Mouse (Mus musculus) neural tube, embryonic 15.5 days (tissue): ENCODE results near the gene Bcorl1. TPM values are rescaled to one million over a fixed set of nuclear protein-coding genes. Genes with fewer than 3 reads are reported as not detected.

Source experiments
- ATAC-seq: fragments of 200-750 bp; cut with Nextera tagmentation; 2 replicates; pipeline ENCODE4 v1.8.0; 2017; ENCODE audit warnings: mild to moderate bottlenecking, moderate TSS enrichment, moderate library complexity; ENCODE audit not compliant: low FRiP score
- H3K27ac ChIP-seq: fragments of 300-500 bp; sonication (generic); replicated peaks from 2 replicates; pipeline ENCODE4 v1.5.1; 2015; ENCODE audit warnings: mild to moderate bottlenecking, inconsistent platforms
- H3K27me3 ChIP-seq: fragments of 300-500 bp; sonication (generic); replicated peaks from 2 replicates; pipeline ENCODE4 v1.6.1; 2015; ENCODE audit warnings: inconsistent platforms
- H3K36me3 ChIP-seq: fragments of 300-500 bp; sonication (generic); 2 replicates; pipeline ENCODE4 v1.6.1; 2015; ENCODE audit warnings: inconsistent platforms
- H3K4me1 ChIP-seq: fragments of 300-500 bp; sonication (generic); 2 replicates; pipeline ENCODE4 v1.6.1; 2015; ENCODE audit warnings: inconsistent platforms
- H3K4me2 ChIP-seq: fragments of 300-500 bp; sonication (generic); 2 replicates; pipeline ENCODE4 v1.6.1; 2015; ENCODE audit warnings: inconsistent platforms, mild to moderate bottlenecking, moderate library complexity
- H3K4me3 ChIP-seq: fragments of 300-500 bp; sonication (generic); replicated peaks from 2 replicates; pipeline ENCODE4 v1.5.1; 2015; ENCODE audit warnings: mild to moderate bottlenecking, inconsistent platforms
- H3K9ac ChIP-seq: fragments of 300-500 bp; sonication (generic); replicated peaks from 2 replicates; pipeline ENCODE4 v1.6.1; 2015; ENCODE audit warnings: mild to moderate bottlenecking, inconsistent platforms
- H3K9me3 ChIP-seq: fragments of 300-500 bp; sonication (generic); replicated peaks from 2 replicates; pipeline ENCODE4 v1.6.1; 2016; ENCODE audit warnings: inconsistent platforms
- WGBS: fragments of 180-500 bp; shearing (Covaris S2); methylation state at CpG from one replicate; pipeline ENCODE4 v1.1.7; 2015; ENCODE audit warnings: mixed read lengths; 5-methylcytosine and 5-hydroxymethylcytosine counted together
- polyA plus RNA-seq: library from polyadenylated mRNA; unstranded; fragments of >200 nt; fragmentation: Nextera tagmentation; extraction: Ambion mirVana; gene quantifications from 2 replicates; pipeline ENCODE4 v1.2.1, GENCODE M21; 2015

Gene Bcorl1
- polyA plus RNA-seq, 1 experiment from 2014 or later = 7.2 TPM

DNA sequence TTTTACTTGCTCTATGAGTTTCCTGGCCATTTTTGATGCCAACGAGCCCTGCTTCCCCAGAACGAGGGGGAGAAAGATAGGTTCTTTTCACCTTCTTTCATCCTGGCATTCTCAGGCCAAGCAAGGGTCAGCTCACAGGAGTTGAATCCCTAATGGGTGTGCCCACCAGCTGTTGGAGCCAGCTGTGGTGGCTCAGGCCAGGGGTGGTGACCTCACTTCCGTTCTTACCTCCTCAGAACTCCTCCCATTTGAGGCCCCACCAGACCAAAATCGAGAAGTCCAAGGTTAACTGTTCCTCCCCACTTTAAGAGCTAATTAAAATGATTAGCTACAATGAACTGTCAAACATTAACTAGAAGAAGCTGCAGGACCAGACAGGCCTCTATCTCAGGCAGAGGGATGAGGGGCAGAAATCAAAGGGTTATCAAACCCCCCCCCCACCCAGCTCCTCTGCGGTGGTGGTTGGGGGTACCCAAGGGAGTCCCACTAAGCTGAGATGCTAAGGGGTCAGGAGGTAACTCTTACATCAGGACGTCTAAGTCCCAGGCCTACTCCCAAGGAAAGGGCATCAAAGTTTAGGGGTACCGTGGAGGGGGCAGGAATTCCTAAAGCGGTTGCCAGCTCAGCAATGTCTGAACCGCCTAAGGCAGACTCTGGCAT is 111.2 kb downstream of the Bcorl1 start:
- Histone ChIP-seq H3K4me3 (peak overlapping the region; percentile 39), H3K27me3 (peaks cover 23% of the 10 kb centered on the region), H3K4me2 (peak overlapping the region; percentile 52), H3K4me1 (peaks cover 6% of the 10 kb centered on the region; the same call in 1 of the 2 replicates), H3K9me3 (no peaks in the 10 kb centered on the region), H3K9ac (no peak overlapping the region), H3K36me3 (no peaks in the 10 kb centered on the region), H3K27ac (no peak overlapping the region)
- ATAC-seq = no peak
- WGBS = 36% methylated on average over 9 of the region's 9 CpGs

DNA sequence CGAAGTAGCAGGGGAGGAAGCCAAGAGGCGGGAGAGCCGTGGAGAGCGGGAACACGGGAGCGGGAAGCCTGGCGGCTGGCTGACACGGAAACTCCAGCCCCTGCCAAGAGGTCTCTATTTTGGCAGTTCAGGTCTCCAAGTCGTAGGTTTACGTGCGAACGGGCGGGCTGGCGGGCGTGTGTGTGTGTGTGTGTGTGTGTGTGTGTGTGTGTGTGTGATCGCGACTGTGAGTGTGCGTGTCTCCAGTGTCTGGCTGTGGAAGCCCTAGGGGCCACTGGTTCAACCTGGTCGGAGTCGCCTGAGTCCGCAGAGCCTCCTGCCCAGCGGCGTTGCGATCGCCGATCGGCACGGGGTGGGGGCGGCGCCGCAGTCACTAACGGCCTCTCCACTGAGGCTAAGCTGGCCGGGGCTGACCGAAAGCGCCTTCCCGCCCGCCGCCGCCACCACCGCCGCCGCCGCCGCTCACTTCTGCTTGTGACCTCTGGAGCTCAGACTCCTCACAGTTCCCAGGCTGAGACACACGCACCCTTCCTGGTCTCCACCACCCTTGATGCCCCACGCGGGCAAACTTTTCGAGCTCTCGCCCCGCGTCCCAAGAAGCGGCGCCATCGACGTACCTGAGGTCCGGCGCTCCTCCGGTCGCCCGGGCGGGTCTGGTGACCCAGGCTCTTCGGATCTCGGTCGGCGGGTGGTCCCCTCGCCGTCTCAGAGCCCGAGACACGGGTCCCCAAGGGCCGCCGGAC is 111.9 kb downstream of the Bcorl1 start:
- H3K27me3 ChIP-seq = peaks cover 23% of the 10 kb centered on the region
- no peak overlapping the region for H3K9ac ChIP-seq
- H3K27ac ChIP-seq = no peak overlapping the region
- H3K36me3 ChIP-seq = no peaks in the 10 kb centered on the region
- peaks cover 6% of the 10 kb centered on the region; the same call in 1 of the 2 replicates for H3K4me1 ChIP-seq
- 22% methylated on average over 39 of the region's 71 CpGs for WGBS
- peak overlapping the region; percentile 39 for H3K4me3 ChIP-seq
- H3K4me2 ChIP-seq = peak overlapping the region; percentile 52
- ATAC-seq = no peak; the same call in 1 of the 2 replicates
- H3K9me3 ChIP-seq = no peaks in the 10 kb centered on the region

DNA sequence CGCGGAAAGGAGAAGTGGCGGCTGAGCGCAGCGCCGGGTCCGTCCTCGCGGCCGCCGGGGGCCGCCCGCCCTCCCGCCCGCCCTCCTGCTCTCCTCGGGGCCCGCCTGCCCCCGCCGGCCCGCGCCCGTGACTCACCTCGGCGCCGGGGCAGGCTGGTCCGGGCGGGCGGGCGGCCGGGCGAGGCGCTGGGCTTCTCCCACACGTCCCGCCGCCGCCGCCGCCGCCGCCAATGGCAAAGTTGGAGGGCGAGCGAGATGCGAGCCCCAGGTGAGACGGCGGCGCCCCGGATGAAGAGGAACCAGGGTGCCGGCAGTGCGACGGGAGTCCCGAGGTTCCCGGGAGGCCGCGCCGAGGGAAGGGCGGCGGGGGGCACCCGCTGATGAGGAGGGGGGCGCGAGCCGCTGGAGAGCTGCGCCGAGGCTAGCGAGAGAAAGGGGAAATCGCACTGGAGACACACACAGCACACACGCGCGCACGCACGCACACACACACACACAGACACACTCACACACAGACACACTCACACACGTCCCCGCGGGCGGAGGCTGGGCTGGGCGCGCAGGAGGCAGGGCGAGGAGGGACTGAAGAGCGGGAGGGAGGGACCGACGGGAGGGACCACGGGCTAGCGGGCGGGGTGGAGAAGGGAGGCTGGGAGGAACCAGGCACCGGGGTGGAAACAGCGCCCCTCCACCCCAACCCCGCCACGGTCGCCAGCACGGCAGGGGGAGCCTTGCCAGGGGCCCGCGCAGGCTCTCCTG is 112.8 kb downstream of the Bcorl1 start:
- Histone ChIP-seq H3K9ac (no peak overlapping the region), H3K4me3 (peak overlapping the region; percentile 39), H3K27ac (no peak overlapping the region), H3K4me1 (peaks cover 6% of the 10 kb centered on the region; the same call in 1 of the 2 replicates), H3K4me2 (peak overlapping the region; percentile 52), H3K36me3 (no peaks in the 10 kb centered on the region), H3K9me3 (no peaks in the 10 kb centered on the region), H3K27me3 (peaks cover 23% of the 10 kb centered on the region)
- peak; percentile 55 for ATAC-seq
- 17% methylated on average over 44 of the region's 91 CpGs for WGBS

DNA sequence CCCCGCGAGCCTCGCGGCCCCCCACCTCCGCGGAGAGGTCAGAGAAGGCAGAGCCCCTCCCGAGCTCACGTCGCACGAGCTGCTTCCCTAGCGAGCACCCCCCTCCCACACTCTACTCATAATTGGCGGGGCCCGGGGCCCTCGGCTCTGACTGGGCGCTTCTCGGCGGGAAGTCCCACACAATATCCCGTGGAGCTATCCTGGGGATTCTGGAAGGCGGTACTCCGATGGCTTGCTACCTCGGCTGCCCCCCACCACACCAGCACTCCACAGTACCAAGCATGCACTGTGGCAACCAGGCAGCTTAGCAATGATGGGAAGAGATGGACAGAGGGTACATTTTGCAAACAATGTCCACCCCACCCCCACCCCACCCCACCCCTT is 113.3 kb downstream of the Bcorl1 start:
- peak; percentile 35; the same call in 1 of the 2 replicates for ATAC-seq
- WGBS = 22% methylated on average over 20 of the region's 21 CpGs
- Histone ChIP-seq H3K4me2 (peak overlapping the region; percentile 52), H3K4me1 (peaks cover 6% of the 10 kb centered on the region; the same call in 1 of the 2 replicates), H3K4me3 (peak overlapping the region; percentile 39), H3K27ac (no peak overlapping the region), H3K36me3 (no peaks in the 10 kb centered on the region), H3K9me3 (no peaks in the 10 kb centered on the region), H3K9ac (no peak overlapping the region), H3K27me3 (peaks cover 23% of the 10 kb centered on the region)

DNA sequence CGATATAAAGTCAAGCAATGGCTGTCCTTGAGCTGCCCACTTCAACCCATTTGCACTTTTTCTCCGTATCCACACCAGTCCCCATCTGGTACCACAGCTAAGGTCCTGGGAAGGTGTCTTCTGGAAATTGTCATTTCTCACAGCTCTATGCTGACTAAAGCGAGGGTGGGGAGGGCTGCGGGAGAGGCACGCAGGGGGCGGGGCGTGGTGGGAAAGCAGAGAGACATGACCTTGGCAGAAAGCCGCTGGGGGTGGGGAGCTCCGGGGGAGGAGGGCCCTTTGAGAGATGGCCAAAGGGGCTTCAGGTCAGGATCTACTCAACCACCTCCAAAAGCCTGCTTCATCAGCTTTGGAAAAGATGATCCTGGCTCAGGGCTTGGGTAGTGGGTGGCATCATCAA is 113.9 kb downstream of the Bcorl1 start:
- no peak overlapping the region for H3K9ac ChIP-seq
- H3K4me1 ChIP-seq = peaks cover 3% of the 10 kb centered on the region; the same call in 1 of the 2 replicates
- peak overlapping the region; percentile 52; the same call in 1 of the 2 replicates for H3K4me2 ChIP-seq
- no peak overlapping the region for H3K4me3 ChIP-seq
- 35% methylated on average over 9 of the region's 9 CpGs for WGBS
- ATAC-seq = no peak
- H3K36me3 ChIP-seq = no peaks in the 10 kb centered on the region
- H3K9me3 ChIP-seq = no peaks in the 10 kb centered on the region
- no peak overlapping the region for H3K27ac ChIP-seq
- H3K27me3 ChIP-seq = peaks cover 23% of the 10 kb centered on the region

DNA sequence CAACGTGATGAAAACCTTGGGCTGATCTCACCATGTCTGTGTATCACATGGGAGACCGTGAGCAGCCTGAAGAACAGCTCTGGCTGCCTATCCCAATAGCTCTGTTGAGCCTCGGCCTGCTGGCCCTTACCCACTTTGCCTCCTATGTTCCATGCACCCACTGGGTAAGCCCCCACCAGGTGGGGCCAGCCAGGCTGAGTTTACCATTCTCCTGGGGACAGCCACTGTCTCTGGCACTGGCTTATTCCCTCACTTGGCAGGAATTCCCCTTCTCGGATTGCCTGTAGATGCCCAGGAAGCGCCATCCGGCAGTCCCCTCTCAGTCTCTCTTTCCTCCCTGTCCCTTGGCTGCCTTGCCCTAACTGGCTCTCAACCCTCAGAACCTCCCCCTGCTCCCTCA is 115.8 kb downstream of the Bcorl1 start:
- H3K4me1 ChIP-seq = peaks cover 3% of the 10 kb centered on the region; the same call in 1 of the 2 replicates
- no peak overlapping the region for H3K9ac ChIP-seq
- 70% methylated on average over 6 of the region's 6 CpGs for WGBS
- no peak overlapping the region for H3K4me2 ChIP-seq
- no peaks in the 10 kb centered on the region for H3K9me3 ChIP-seq
- H3K27me3 ChIP-seq = peaks cover 15% of the 10 kb centered on the region
- ATAC-seq = no peak
- H3K36me3 ChIP-seq = no peaks in the 10 kb centered on the region
- no peak overlapping the region for H3K4me3 ChIP-seq
- no peak overlapping the region for H3K27ac ChIP-seq

Other genes with a start within 250 kb of the Bcorl1 start
- 0.31 and 0.54 TPM in 2 replicates for gene Xpnpep2, start 232.6 kb upstream of the Bcorl1 start, polyA plus RNA-seq
- 1.1 and 18.9 TPM in 2 replicates for gene Sash3, start 194.9 kb upstream of the Bcorl1 start, polyA plus RNA-seq
- 8.7 and 9.1 TPM in 2 replicates for gene Zdhhc9, start 132.5 kb upstream of the Bcorl1 start, polyA plus RNA-seq
- 15.7 TPM in 2 replicates for gene Utp14a, start 84.5 kb upstream of the Bcorl1 start, polyA plus RNA-seq
- 0.74 and 2.5 TPM in 2 replicates for gene Elf4, start 121.8 kb downstream of the Bcorl1 start, polyA plus RNA-seq
- 40.9 and 49.1 TPM in 2 replicates for gene Aifm1, start 172.2 kb downstream of the Bcorl1 start, polyA plus RNA-seq
- gene Rab33a, start 177.9 kb downstream of the Bcorl1 start, polyA plus RNA-seq = 78.3 and 102 TPM in 2 replicates